Mouse (Mus musculus) spleen, adult 2 months (tissue): ENCODE measurements around the gene Fam84a. TPM values are rescaled to one million over a fixed set of nuclear protein-coding genes. Genes with fewer than 3 reads are reported as not detected.

Source experiments
- DNase-seq, 2 experiments: peaks; one replicate each; pipeline versions ENCODE4 v3.0.0 to v3.0.0-alpha.2; 2012 to 2021; ENCODE audit warnings: low spot score in 2 of 2, low read depth in 1 of 2
- H3K27ac ChIP-seq: fragments of 200-500 bp; 2 replicates; pipeline ENCODE4 v1.5.1; 2012; ENCODE audit warnings: low read length, inconsistent platforms; ENCODE audit not compliant: insufficient read depth
- H3K27me3 ChIP-seq: fragments of 200-500 bp; 2 replicates; pipeline ENCODE4 v1.6.1; 2012; ENCODE audit warnings: mild to moderate bottlenecking, moderate library complexity, low read length, inconsistent platforms; ENCODE audit not compliant: control insufficient read depth, insufficient read depth
- H3K36me3 ChIP-seq: fragments of 200-500 bp; 2 replicates; pipeline ENCODE4 v1.6.1; 2012; ENCODE audit warnings: mild to moderate bottlenecking, low read length, inconsistent platforms; ENCODE audit not compliant: control insufficient read depth, insufficient read depth
- H3K4me1 ChIP-seq: fragments of 200-500 bp; 2 replicates; pipeline ENCODE4 v1.6.1; 2011; ENCODE audit warnings: inconsistent platforms; ENCODE audit not compliant: control insufficient read depth, insufficient read depth, insufficient read length
- H3K4me3 ChIP-seq: fragments of 200-500 bp; 2 replicates; pipeline ENCODE4 v1.5.1; 2011; ENCODE audit warnings: mild to moderate bottlenecking, inconsistent platforms; ENCODE audit not compliant: insufficient read depth, insufficient read length; ENCODE audit errors: extremely low read depth
- CTCF ChIP-seq: fragments of 200-500 bp; IDR thresholded peaks from 2 replicates; pipeline ENCODE4 v1.5.1; 2011; ENCODE audit warnings: mild to moderate bottlenecking, inconsistent platforms; ENCODE audit not compliant: insufficient read depth, insufficient read length, insufficient replicate concordance; ENCODE audit errors: extremely low read depth
- POLR2A ChIP-seq: fragments of 200-500 bp; IDR thresholded peaks from 2 replicates; pipeline ENCODE4 v1.6.1; 2011; ENCODE audit warnings: low read depth, low read length, inconsistent platforms
- WGBS: fragments of 180-500 bp; shearing (Covaris S2); methylation state at CpG from one replicate; pipeline ENCODE4 v1.1.7; 2018; 5-methylcytosine and 5-hydroxymethylcytosine counted together
- polyA plus RNA-seq: library from polyadenylated mRNA; depleted of rRNA; stranded (reverse); fragments of >200 nt; gene quantifications from 2 replicates; pipeline ENCODE4 v1.2.3, GENCODE M21; 2012; rRNA removed

Fam84a gene
- polyA plus RNA-seq: 1.0 and 1.1 TPM in 2 replicates

DNA sequence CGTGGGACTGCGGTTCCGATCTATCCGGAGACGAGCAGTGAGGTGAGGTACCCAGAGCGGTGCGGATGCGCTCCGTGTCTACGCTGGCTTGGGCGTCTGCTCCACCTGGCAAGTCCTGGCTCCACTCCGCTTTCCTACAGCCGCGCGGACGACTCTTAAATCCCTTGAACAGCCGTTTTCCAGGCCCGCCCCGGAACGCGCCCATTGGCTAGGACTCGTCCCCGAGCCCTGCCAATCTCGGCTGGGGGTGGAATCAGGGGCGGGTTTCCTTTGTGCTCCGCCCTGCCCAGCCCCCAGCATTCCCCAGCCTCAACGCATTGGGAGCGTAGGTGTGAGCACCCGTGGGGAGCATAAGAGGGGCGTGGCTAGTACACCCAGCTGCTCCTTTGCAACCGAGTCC is at the start of gene Fam84a:
TSS of gene Fam84a (minus strand) at position 134 of the 400 bp plus-strand sequence.
- H3K36me3 ChIP-seq: no peaks in the 10 kb centered on the region
- peak within 1 kb of the TSS; percentile 42; the same call in 1 of the 2 replicates for H3K4me3 ChIP-seq
- H3K27me3 ChIP-seq: no peaks in the 10 kb centered on the region; the same call in 1 of the 2 replicates
- H3K4me1 ChIP-seq: no peaks in the 10 kb centered on the region
- TF ChIP-seq CTCF (no peak), POLR2A (no peak)
- no peak within 1 kb of the TSS for H3K27ac ChIP-seq
- peak in 1 of 2 experiments; percentile 8 for DNase-seq
- 5% methylated on average over 31 of the region's 31 CpGs for WGBS

DNA sequence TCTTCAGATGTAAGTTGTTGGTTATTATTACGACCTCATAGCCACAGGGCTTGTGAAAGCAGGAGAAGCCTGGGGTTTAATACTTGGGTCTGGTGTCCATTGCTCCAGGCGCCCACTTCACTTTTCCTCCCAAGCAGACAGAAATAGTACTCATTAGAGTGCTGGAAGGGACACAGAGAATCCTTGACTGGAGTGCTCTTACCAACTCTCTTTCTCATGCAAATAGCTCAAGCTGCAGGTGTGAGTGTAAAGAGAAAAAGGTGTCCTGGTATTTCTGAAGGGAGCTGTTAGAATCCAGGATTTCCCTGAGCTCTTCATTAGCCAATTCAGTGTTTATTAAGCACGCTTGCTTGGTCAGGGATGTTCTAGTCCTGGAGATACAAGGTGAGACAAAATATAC is 43.6 kb upstream of the Fam84a start:
- Histone ChIP-seq H3K36me3 (no peaks in the 10 kb centered on the region), H3K27me3 (no peaks in the 10 kb centered on the region), H3K4me1 (no peaks in the 10 kb centered on the region), H3K27ac (no peak overlapping the region), H3K4me3 (no peak overlapping the region)
- DNase-seq: no peak
- 67% methylated on average over 3 of the region's 3 CpGs for WGBS
- TF ChIP-seq CTCF (no peak), POLR2A (no peak)

- no peaks in the 10 kb centered on the region for H3K27me3 ChIP-seq
- H3K36me3 ChIP-seq: no peaks in the 10 kb centered on the region
- no peak overlapping the region for H3K4me3 ChIP-seq
- H3K4me1 ChIP-seq: no peaks in the 10 kb centered on the region
- 88% methylated on average over 3 of the region's 3 CpGs for WGBS
- no peak for DNase-seq
- no peak overlapping the region for H3K27ac ChIP-seq
- TF ChIP-seq POLR2A: no peak
- TF ChIP-seq CTCF: no peak
Measured at GRCm38 (mm10) chr12:14186689-14187195, 34.9 kb upstream of the Fam84a start.

DNA sequence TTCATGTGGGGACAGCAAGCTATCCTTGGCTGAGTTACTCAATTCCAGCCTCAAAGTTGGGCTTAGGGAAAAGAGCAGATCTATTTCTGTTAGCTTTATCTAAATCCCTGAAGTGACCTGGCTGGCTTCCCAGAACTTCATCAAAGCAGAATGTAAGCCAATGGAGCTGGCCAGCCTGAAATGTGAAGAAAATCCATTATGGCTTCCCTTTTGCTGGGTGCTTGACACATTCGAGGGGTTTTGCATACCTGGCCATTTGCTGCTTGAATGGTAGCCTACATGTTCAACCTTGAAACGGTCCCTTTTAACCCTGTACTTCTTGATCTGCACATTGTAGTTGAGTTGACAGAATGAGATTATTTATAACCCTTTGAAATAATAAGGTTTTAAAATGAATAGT is 13.9 kb upstream of the Fam84a start:
- no peak for DNase-seq
- Histone ChIP-seq H3K36me3 (no peaks in the 10 kb centered on the region), H3K4me3 (no peak overlapping the region), H3K4me1 (no peaks in the 10 kb centered on the region), H3K27ac (no peak overlapping the region), H3K27me3 (no peaks in the 10 kb centered on the region)
- TF ChIP-seq POLR2A: no peak
- TF ChIP-seq CTCF: no peak
- WGBS: 64% methylated on average over 2 of the region's 2 CpGs

- TF ChIP-seq POLR2A (no peak), CTCF (no peak)
- 83% methylated on average over 1 of the region's 1 CpGs for WGBS
Measured at GRCm38 (mm10) chr12:14164936-14165335, 13.1 kb upstream of the Fam84a start.

DNA sequence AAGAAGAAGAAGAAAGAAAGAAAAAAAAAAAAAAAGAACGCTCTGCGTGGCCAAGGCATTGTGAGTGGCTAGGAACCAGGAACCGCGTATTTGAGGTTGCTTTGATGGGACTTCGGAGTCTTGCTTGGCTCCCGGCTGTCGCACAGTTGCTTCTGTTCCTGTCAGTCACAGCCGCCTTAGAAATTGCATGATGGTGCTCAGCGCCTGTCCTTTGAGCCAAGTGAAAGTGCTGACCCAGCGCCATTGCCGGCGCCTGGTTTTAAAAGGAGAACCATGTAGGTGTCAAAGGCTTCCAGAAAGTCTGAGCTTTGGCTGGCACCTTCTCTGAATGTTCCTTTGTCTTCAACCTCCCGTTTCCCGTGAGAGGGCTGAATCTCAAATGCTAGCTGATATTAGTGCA is 572 bp upstream of the Fam84a start:
- H3K4me3 ChIP-seq: no peak overlapping the region; the same call in 1 of the 2 replicates

More at GRCm38 (mm10) chr12:14164936-14165335, 13.1 kb upstream of the Fam84a start:
- H3K4me3 ChIP-seq: no peak overlapping the region
- no peaks in the 10 kb centered on the region for H3K27me3 ChIP-seq
- H3K4me1 ChIP-seq: no peaks in the 10 kb centered on the region
- DNase-seq: no peak
- H3K36me3 ChIP-seq: no peaks in the 10 kb centered on the region
- no peak overlapping the region for H3K27ac ChIP-seq

GRCm38 (mm10) chr12:14150936-14151631 is 770 bp downstream of the Fam84a start:
- no peak for DNase-seq

More for the DNA sequence above, 572 bp upstream of the Fam84a start:
- Histone ChIP-seq H3K4me1 (no peaks in the 10 kb centered on the region), H3K36me3 (no peaks in the 10 kb centered on the region), H3K27ac (no peak overlapping the region), H3K27me3 (no peaks in the 10 kb centered on the region; the same call in 1 of the 2 replicates)
- WGBS: 5% methylated on average over 14 of the region's 14 CpGs
- DNase-seq: no peak
- TF ChIP-seq POLR2A: no peak
- no peak for TF ChIP-seq CTCF

More at GRCm38 (mm10) chr12:14150936-14151631, 770 bp downstream of the Fam84a start:
- no peaks in the 10 kb centered on the region for H3K36me3 ChIP-seq
- TF ChIP-seq POLR2A (no peak), CTCF (no peak)
- no peak overlapping the region for H3K27ac ChIP-seq
- no peaks in the 10 kb centered on the region for H3K4me1 ChIP-seq
- no peaks in the 10 kb centered on the region; the same call in 1 of the 2 replicates for H3K27me3 ChIP-seq
- H3K4me3 ChIP-seq: no peak overlapping the region; the same call in 1 of the 2 replicates
- WGBS: 12% methylated on average over 19 of the region's 19 CpGs
